17 mouse cellular contexts compared by ENCODE assay signal in the genomic region with DNA sequence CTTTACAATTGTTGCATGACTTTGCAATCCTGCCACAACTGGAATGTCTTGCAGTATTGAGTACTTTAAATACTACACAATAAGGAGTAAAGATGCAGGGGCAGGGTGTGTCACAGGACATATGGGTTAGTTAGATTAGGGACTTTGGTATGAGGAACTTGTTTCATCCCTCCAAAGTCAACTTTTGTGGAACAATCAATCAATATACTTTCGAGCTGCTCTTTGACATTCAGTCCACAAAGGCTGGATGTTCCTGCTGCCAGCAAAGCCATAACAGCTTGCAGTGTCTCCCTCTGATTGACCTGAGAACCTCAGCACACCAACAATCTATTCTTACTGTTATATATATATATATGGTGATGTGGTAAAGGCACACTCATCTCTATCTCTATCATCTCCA.
"Had no signal": no experiment of that assay in that cellular context is flagged by ENCODE, and none has a peak within 500 bp of the region (broad histone marks: within the 10 kb centered on the region; RNA-seq: fewer than 3 reads in every experiment).

No protein-coding gene starts in this region.

- H3K9ac ChIP-seq: lung, embryonic 15.5 days; midbrain, embryonic 13.5 days; midbrain, embryonic 15.5 days; neural tube, embryonic 12.5 days; stomach, embryonic 15.5 days had no signal

- ATAC-seq: lung, postnatal 0 days; midbrain, embryonic 13.5 days; midbrain, embryonic 15.5 days had no signal

- H3K4me1 ChIP-seq: lung, embryonic 15.5 days; megakaryocyte, embryonic 14.5 days; midbrain, embryonic 13.5 days; midbrain, embryonic 15.5 days; neural tube, embryonic 12.5 days; stomach, embryonic 15.5 days had no signal

- H3K27me3 ChIP-seq: lung, embryonic 15.5 days; megakaryocyte, embryonic 14.5 days; midbrain, embryonic 13.5 days; midbrain, embryonic 15.5 days; neural tube, embryonic 12.5 days; stomach, embryonic 15.5 days had no signal

- H3K4me3 ChIP-seq: lung, embryonic 15.5 days; megakaryocyte, embryonic 14.5 days; midbrain, embryonic 13.5 days; midbrain, embryonic 15.5 days; neural tube, embryonic 12.5 days; stomach, embryonic 15.5 days had no signal

- H3K4me2 ChIP-seq: lung, embryonic 15.5 days; midbrain, embryonic 11.5 days; midbrain, embryonic 13.5 days; midbrain, embryonic 15.5 days; neural tube, embryonic 12.5 days; stomach, embryonic 15.5 days had no signal

- H3K9me3 ChIP-seq: lung, embryonic 15.5 days; megakaryocyte, embryonic 14.5 days; midbrain, embryonic 13.5 days; midbrain, embryonic 15.5 days; neural tube, embryonic 12.5 days; stomach, embryonic 15.5 days had no signal

- H3K27ac ChIP-seq: lung, embryonic 15.5 days; macrophage; midbrain, embryonic 13.5 days; midbrain, embryonic 15.5 days; neural tube, embryonic 12.5 days; stomach, embryonic 15.5 days; stomach, postnatal 0 days had no signal

- DNase-seq: lung, adult 2 months; lung, postnatal 14 days; lung, postnatal 36 days; right cerebral cortex, postnatal 14 days; thymus, adult 2 months; thymus, postnatal 25 days; thymus, postnatal 4 days had no signal

- H3K36me3 ChIP-seq: lung, embryonic 15.5 days; midbrain, embryonic 13.5 days; midbrain, embryonic 15.5 days; neural tube, embryonic 12.5 days; stomach, embryonic 15.5 days had no signal
